Mouse (Mus musculus): Measurements from ENCODE around the gene Spint3.
"Not testable (repeated sequence)": the region's sequence is repeated elsewhere in the genome, so short reads cannot be mapped to it uniquely, and the experiment has no call there.

The Spint3 gene

DNA sequence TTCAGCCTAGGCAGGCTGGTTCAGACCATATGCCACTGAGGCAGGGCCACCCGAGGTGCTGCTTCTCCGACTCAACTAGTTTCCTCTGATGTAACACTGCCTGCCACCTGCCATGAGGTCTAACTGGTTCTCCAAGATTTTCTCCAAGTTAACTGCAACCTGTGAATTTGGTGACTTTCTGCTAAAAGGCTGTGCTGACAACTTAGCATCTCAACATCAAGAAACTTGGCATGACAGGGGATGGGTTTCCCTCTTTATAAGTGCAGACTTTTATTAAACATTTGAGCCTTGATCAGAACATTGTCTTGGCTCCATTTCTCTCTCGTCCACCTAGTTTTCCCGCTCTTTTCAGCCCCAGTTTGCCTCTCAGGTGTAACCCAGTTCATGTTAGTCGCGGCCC, at the start of gene Spint3:
Spint3 (minus strand) TSS at position 101 of the 400 bp plus-strand sequence.
- DNase-seq (ENCODE audit: low spot score in 2 of 2) = not testable (repeated sequence)

- DNase-seq (ENCODE audit: low spot score in 2 of 2) = no peak
These were observed 48.5 kb upstream of the Spint3 start for GRCm38 (mm10) chr2:164621775-164622174.

DNA sequence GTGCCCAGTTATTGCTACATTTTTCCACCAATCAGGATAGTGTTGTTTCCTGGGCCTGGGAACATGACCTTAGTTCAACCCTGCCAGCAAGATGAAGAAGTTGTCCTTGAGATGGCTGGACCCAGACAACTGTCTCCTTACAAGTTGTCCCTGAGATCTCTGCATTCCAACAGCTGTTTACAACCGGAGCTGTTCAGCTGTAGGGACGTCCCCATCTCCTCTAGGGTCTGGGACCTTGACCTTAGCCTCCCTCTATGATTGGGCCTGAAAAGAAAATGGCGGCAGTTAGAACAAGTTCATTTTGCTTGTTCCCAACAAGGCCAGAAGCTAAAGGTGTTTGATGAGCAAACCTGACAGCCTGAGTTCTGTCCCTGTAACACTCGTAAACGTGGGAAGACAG, 45.8 kb upstream of the Spint3 start:
- no peak for DNase-seq (ENCODE audit: low spot score in 2 of 2)

- DNase-seq (ENCODE audit: low spot score in 2 of 2) = no peak
These were observed 42.1 kb upstream of the Spint3 start for GRCm38 (mm10) chr2:164615386-164615785.

- not testable (repeated sequence) for DNase-seq (ENCODE audit: low spot score in 2 of 2)
These were observed 40.2 kb upstream of the Spint3 start, which contains the start of the genes Wfdc6b and Wfdc8 for GRCm38 (mm10) chr2:164613471-164613870. Gene Wfdc6b (plus strand): TSS chr2:164613522. Gene Wfdc8 (minus strand): TSS chr2:164613626.

DNA sequence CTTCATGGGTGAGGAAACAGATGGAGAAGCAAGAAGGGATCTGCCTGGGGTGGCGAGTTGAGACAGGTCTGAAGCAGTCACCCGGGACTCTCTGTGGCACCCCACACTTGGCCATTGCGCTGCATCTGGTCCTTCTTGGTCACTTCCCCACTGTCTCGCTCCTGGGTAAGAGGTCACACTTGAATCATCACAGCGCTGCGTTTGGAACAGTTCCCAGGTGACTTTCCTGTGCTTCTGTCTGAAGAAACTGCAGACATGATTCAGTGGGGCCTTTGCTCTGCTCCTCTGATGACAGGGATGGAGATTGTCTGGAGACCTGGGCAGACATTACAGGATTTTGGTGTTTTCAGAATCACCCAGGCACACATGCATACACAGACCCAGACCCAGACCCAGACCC, 35.5 kb upstream of the Spint3 start:
- DNase-seq (ENCODE audit: low spot score in 2 of 2) = no peak

GRCm38 (mm10) chr2:164604411-164604810, 31.2 kb upstream of the Spint3 start:
- DNase-seq (ENCODE audit: low spot score in 2 of 2) = no peak

GRCm38 (mm10) chr2:164603482-164603881, 30.2 kb upstream of the Spint3 start:
- no peak for DNase-seq (ENCODE audit: low spot score in 2 of 2)

DNA sequence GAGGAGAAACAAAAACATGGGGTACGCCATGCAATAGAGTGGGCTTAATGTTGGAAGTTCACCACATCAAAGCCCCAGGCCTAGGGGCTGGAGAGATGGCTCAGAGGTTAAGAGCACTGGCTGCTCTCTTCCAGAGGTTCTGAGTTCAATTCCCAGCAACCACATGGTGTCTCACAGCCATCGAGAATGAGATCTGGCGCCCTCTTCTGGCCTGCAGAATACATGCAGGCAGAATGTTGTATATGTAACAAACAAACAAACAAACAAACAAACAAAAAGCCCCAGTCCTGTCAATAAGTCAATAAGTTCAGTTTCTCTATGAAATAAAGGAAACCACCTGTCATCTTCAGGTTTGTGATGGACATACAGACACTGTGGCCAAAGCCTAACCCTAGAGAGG, 26.9 kb upstream of the Spint3 start:
- DNase-seq (ENCODE audit: low spot score in 2 of 2) = no peak

- DNase-seq (ENCODE audit: low spot score in 2 of 2) = no peak
These were observed 20.2 kb upstream of the Spint3 start, which contains the start of gene Eppin for GRCm38 (mm10) chr2:164593494-164593893. Gene Eppin (minus strand): TSS chr2:164593594.

- DNase-seq (ENCODE audit: low spot score in 2 of 2) = no peak
These were observed 18.8 kb upstream of the Spint3 start for GRCm38 (mm10) chr2:164592014-164592413.

GRCm38 (mm10) chr2:164585025-164585725, 11.9 kb upstream of the Spint3 start, which contains the start of gene Wfdc6a:
Gene Wfdc6a (minus strand): TSS chr2:164585447.
- DNase-seq (ENCODE audit: low spot score in 2 of 2) = not testable (repeated sequence)

DNA sequence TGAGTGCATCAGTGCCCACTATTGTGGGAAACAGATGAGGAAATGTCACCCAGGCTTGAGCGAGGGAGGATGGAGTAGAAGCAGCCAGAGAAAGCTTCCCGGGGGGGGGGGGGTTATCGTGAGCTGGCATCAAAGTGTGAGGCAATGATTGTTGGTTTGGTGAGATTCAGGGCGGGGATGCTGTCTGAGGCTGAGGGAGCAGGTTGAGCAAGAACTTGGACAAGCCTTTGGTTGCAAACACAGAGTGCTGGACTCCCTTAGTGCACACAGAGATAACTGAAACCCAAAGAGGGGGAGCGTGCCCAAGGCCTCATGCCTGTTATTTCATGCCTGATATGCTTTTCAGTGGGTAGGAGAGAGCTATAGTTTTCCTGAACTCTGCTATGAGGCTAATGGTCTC, 5.8 kb downstream of the Spint3 start:
- DNase-seq (ENCODE audit: low spot score in 2 of 2) = no peak

DNA sequence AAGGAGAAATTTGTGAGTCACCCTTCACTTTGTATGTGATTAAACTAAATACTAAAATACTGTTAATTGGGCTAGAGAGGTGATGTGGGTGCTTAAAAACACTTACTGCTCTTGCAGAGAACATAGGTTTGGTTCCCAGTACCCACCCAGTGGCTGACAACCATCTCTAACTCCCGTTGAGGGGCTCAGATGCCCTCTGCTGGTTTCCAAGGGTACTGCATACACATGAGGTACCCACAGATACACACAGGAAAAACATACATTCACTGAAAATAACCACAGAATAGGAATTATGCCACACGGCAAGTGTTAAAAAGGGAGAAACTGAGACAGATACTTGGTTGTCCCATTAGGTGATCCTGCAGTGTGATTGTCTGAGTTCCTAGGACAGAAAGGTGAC, 6.3 kb downstream of the Spint3 start:
- DNase-seq (ENCODE audit: low spot score in 2 of 2) = no peak

- DNase-seq (ENCODE audit: low spot score in 2 of 2) = no peak
These were observed 8.9 kb downstream of the Spint3 start for GRCm38 (mm10) chr2:164564346-164564745.

GRCm38 (mm10) chr2:164563339-164564038, 9.8 kb downstream of the Spint3 start:
- DNase-seq (ENCODE audit: low spot score in 2 of 2) = no peak

GRCm38 (mm10) chr2:164562391-164563188, 10.7 kb downstream of the Spint3 start, which contains the start of gene Wfdc2:
Gene Wfdc2 (plus strand): TSS chr2:164562413.
- DNase-seq (ENCODE audit: low spot score in 2 of 2) = no peak

DNA sequence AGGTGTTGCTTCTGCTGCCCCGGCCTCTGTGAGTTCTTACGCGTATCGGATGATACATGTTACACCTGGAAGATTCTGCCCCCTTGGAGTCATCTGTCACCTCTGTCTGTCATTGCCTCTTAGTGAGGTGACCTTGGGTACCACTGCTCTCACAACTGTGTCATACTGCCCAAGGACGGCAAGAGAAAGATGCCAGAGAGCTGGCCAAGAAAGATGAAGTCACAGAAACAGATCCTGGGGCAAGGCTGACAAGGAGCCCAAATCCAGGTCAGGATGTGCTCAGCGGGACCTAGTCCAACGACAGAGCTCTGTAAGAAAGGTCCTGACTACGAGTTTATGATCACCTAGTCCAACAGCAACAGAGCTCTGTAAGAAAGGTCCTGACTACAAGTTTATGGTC, 13.2 kb downstream of the Spint3 start:
- DNase-seq (ENCODE audit: low spot score in 2 of 2) = no peak

GRCm38 (mm10) chr2:164558991-164559645, 14.1 kb downstream of the Spint3 start:
- no peak for DNase-seq (ENCODE audit: low spot score in 2 of 2)

- no peak for DNase-seq (ENCODE audit: low spot score in 2 of 2)
These were observed 14.8 kb downstream of the Spint3 start for GRCm38 (mm10) chr2:164558426-164558825.

- no peak for DNase-seq (ENCODE audit: low spot score in 2 of 2)
These were observed 21.8 kb downstream of the Spint3 start for GRCm38 (mm10) chr2:164551502-164551901.

- no peak for DNase-seq (ENCODE audit: low spot score in 2 of 2)
These were observed 22.4 kb downstream of the Spint3 start for GRCm38 (mm10) chr2:164550895-164551269.

Data from spleen, postnatal 36 days (tissue).